Mouse (Mus musculus) forebrain, embryonic 13.5 days (tissue): ENCODE results near the gene Itgae. TPM values are rescaled to one million over a fixed set of nuclear protein-coding genes. Genes with fewer than 3 reads are reported as not detected.

Experiments
- ATAC-seq: fragments of 200-750 bp; cut with Nextera tagmentation; 2 replicates; pipeline ENCODE4 v1.8.0; 2017
- H3K27ac ChIP-seq: fragments of 300-500 bp; sonication (generic); 2 replicates; pipeline ENCODE4 v1.5.1; 2015; ENCODE audit warnings: inconsistent platforms, mild to moderate bottlenecking, moderate library complexity
- H3K27me3 ChIP-seq: fragments of 300-500 bp; sonication (generic); 2 replicates; pipeline ENCODE4 v1.6.1; 2015; ENCODE audit warnings: mild to moderate bottlenecking, inconsistent platforms
- H3K36me3 ChIP-seq: fragments of 300-500 bp; sonication (generic); 2 replicates; pipeline ENCODE4 v1.6.1; 2015; ENCODE audit warnings: mild to moderate bottlenecking, inconsistent platforms; ENCODE audit not compliant: poor library complexity, severe bottlenecking
- H3K4me1 ChIP-seq: fragments of 300-500 bp; sonication (generic); 2 replicates; pipeline ENCODE4 v1.6.1; 2015; ENCODE audit warnings: inconsistent platforms
- H3K4me2 ChIP-seq: fragments of 300-500 bp; sonication (generic); 2 replicates; pipeline ENCODE4 v1.6.1; 2015; ENCODE audit warnings: inconsistent platforms, mild to moderate bottlenecking, moderate library complexity
- H3K4me3 ChIP-seq: fragments of 300-500 bp; sonication (generic); 2 replicates; pipeline ENCODE4 v1.5.1; 2015; ENCODE audit warnings: mild to moderate bottlenecking, inconsistent platforms
- H3K9ac ChIP-seq: fragments of 300-500 bp; sonication (generic); 2 replicates; pipeline ENCODE4 v1.6.1; 2015; ENCODE audit warnings: mild to moderate bottlenecking, inconsistent platforms
- H3K9me3 ChIP-seq: fragments of 300-500 bp; sonication (generic); replicated peaks from 2 replicates; pipeline ENCODE4 v1.6.1; 2016; ENCODE audit warnings: inconsistent platforms
- WGBS: fragments of 180-500 bp; shearing (Covaris S2); methylation state at CpG from one replicate; pipeline ENCODE4 v1.1.7; 2015; 5-methylcytosine and 5-hydroxymethylcytosine counted together
- polyA plus RNA-seq: library from polyadenylated mRNA; unstranded; fragments of >200 nt; fragmentation: Nextera tagmentation; extraction: Ambion mirVana; gene quantifications from 2 replicates; pipeline ENCODE4 v1.2.1, GENCODE M21; 2015

The Itgae gene
- polyA plus RNA-seq, 1 experiment from 2014 or later = 0.27 TPM

GRCm38 (mm10) chr11:73134222-73134621 lies 43.8 kb downstream of the Itgae start:
- Histone ChIP-seq H3K4me1 (peaks cover 38% of the 10 kb centered on the region), H3K36me3 (peaks cover 43% of the 10 kb centered on the region), H3K4me3 (0 out of 2 replicates have a peak overlapping the region, but pooled peaks have one; percentile 4), H3K9ac (no peak overlapping the region), H3K4me2 (peak overlapping the region; percentile 36), H3K27me3 (no peaks in the 10 kb centered on the region), H3K9me3 (no peaks in the 10 kb centered on the region), H3K27ac (no peak overlapping the region)
- ATAC-seq = no peak
- 93% methylated on average over 5 of the region's 5 CpGs for WGBS

GRCm38 (mm10) chr11:73136587-73136986 lies 46.2 kb downstream of the Itgae start:
- Histone ChIP-seq H3K4me3 (peak overlapping the region; percentile 82), H3K27me3 (no peaks in the 10 kb centered on the region), H3K4me1 (peaks cover 38% of the 10 kb centered on the region), H3K9ac (peak overlapping the region; percentile 81; the same call in 1 of the 2 replicates), H3K9me3 (no peaks in the 10 kb centered on the region), H3K36me3 (peaks cover 32% of the 10 kb centered on the region), H3K4me2 (peak overlapping the region; percentile 78), H3K27ac (no peak overlapping the region)
- no peak for ATAC-seq
- 89% methylated on average over 6 of the region's 6 CpGs for WGBS

DNA sequence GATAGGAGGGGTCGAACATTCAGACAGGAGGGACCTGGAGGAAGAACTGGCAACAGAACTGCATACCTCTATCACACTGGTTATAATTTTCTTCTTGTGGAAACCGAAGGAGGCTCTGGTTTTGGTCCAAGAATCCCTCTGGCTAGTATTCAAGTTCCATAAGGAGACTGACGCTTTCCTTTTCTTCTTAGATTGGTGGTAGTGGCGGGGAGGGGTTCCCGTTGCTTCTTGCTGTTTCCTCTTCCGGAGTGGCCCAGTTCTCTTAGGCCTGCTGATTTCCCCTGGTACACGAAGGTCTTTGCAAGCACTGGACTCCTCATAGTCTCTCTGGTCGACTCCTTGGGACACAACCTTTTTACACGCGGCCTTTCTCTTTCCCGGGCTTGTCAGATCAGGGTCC lies 46.7 kb downstream of the Itgae start:
- 39% methylated on average over 11 of the region's 11 CpGs for WGBS
- H3K4me1 ChIP-seq = peaks cover 38% of the 10 kb centered on the region
- peak overlapping the region; percentile 82 for H3K4me3 ChIP-seq

DNA sequence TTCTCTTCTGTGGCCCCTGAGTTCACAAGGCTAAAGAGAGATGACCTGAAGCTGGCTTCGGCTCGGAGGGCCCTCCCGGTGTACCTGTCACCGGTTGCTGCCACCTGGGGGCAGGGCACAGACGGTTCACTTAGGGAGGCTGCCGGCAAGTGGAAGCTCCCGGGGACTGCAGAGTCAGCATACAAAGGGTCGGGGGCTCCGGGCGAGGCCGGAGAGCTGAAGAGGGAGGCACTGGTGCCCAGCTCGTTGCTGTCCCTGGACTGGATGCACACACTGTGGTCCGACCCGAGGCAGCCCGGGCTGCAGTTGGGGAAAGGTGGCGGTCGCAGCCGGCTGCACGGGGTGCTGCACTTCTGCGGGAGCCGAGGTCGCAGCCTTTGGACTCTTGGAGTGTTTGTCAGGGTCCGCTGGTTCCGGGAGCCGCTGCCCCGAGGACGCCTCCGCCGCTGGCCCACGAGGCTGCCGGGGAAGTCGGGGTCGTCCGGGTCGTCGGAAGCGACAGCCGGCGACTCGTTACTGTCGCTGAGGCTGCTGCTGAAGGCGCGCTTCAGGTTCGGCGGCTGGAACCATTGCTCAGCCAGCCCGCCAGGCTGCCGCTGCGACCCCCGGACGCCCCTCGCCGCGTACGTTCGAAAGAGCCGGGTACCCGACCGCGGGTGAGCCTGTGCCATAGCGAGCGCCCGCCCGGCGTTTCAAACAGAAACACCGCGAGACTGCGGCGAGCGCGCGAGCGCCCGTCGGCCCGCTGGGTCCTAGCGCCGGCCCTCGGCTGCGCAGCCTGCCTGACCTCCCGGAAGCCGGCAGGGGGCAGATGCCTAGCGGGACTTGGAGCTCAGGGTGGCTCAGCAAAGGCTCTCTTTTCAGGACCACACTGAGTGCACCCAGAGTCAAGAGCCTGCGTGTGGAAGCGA lies 47.5 kb downstream of the Itgae start, which contains the start of gene Haspin:
TSS of gene Haspin (minus strand) at position 704 of the 911 bp plus-strand sequence.
- peak within 1 kb of the TSS; percentile 78 for H3K4me2 ChIP-seq
- H3K36me3 ChIP-seq = peaks cover 23% of the 10 kb centered on the region
- peaks cover 38% of the 10 kb centered on the region for H3K4me1 ChIP-seq
- H3K9me3 ChIP-seq = no peaks in the 10 kb centered on the region
- ATAC-seq = peak; percentile 97
- WGBS = under 1% methylated on average over 65 of the region's 84 CpGs
- peak within 1 kb of the TSS; percentile 82 for H3K4me3 ChIP-seq
- H3K27me3 ChIP-seq = no peaks in the 10 kb centered on the region
- peak within 1 kb of the TSS; percentile 81 for H3K9ac ChIP-seq
- no peak within 1 kb of the TSS for H3K27ac ChIP-seq

More for the DNA sequence above, 46.7 kb downstream of the Itgae start:
- peak overlapping the region; percentile 81 for H3K9ac ChIP-seq
- no peak overlapping the region for H3K27ac ChIP-seq
- H3K36me3 ChIP-seq = peaks cover 30% of the 10 kb centered on the region
- H3K27me3 ChIP-seq = no peaks in the 10 kb centered on the region
- no peaks in the 10 kb centered on the region for H3K9me3 ChIP-seq
- peak overlapping the region; percentile 78 for H3K4me2 ChIP-seq
- ATAC-seq = no peak

- no peak overlapping the region for H3K9ac ChIP-seq
- H3K9me3 ChIP-seq = no peaks in the 10 kb centered on the region
- H3K4me2 ChIP-seq = no peak overlapping the region
- WGBS = 78% methylated on average over 1 of the region's 1 CpGs
- H3K27ac ChIP-seq = no peak overlapping the region
- 0 out of 2 replicates have a peak, but pooled peaks cover 2% of the 10 kb centered on the region for H3K27me3 ChIP-seq
- H3K36me3 ChIP-seq = no peaks in the 10 kb centered on the region
- H3K4me3 ChIP-seq = no peak overlapping the region
- H3K4me1 ChIP-seq = no peaks in the 10 kb centered on the region
- ATAC-seq = no peak
Measured at GRCm38 (mm10) chr11:73144261-73144681, 53.9 kb downstream of the Itgae start.

DNA sequence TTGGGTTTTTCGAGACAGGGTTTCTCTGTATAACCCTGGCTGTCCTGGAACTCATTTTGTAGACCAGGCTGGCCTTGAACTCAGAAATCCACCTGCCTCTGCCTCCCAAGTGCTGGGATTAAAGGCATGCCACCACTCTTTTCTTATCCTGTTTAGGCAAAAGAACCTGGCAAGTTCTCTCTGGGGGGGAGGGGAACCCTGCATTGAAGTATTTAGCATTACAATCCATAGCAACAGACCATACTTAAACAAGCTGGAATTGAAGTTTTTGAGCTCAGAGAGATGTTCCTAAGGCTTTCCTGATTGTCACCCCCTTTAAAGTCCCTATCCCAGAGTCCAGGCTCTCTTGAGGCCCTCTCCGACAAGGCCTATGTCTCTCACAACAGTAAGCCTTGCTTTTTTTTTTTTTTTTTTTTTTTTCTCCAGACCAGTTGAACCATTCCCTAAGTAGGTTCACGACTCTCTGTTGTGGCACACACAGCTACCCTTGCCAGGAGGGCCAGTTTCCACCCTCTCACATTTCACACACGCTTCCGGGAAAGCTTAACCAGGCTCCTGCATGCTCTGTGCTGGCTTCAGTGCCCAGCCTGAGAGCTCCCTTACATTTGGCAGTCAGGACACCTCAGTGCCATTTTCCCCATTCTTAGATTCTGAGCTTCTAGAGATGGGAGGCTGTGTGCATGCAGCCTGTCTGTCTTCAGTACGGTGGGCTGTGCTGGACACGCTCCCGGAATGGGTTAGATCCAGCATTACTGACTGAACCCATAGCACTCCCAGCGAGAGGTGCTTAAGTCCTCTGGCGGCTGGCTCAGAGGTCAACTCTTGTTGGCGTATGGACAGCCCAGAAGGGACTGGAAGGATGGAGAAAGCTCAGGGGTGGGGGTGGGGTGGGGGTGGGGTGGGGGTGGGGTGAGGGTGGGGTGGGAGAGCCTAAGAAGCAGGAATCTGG lies 55.9 kb downstream of the Itgae start:
- no peaks in the 10 kb centered on the region for H3K9me3 ChIP-seq
- 58% methylated on average over 11 of the region's 11 CpGs for WGBS
- H3K27me3 ChIP-seq = 0 out of 2 replicates have a peak, but pooled peaks cover 2% of the 10 kb centered on the region
- H3K4me3 ChIP-seq = no peak overlapping the region
- H3K9ac ChIP-seq = no peak overlapping the region
- no peaks in the 10 kb centered on the region for H3K4me1 ChIP-seq
- no peaks in the 10 kb centered on the region for H3K36me3 ChIP-seq
- ATAC-seq = no peak
- H3K4me2 ChIP-seq = no peak overlapping the region
- H3K27ac ChIP-seq = no peak overlapping the region

GRCm38 (mm10) chr11:73146975-73147365 lies 56.6 kb downstream of the Itgae start:
- no peak for ATAC-seq
- no peaks in the 10 kb centered on the region for H3K36me3 ChIP-seq
- H3K4me2 ChIP-seq = no peak overlapping the region
- WGBS = 59% methylated on average over 7 of the region's 7 CpGs
- H3K27me3 ChIP-seq = 0 out of 2 replicates have a peak, but pooled peaks cover 2% of the 10 kb centered on the region
- no peak overlapping the region for H3K27ac ChIP-seq
- H3K4me3 ChIP-seq = no peak overlapping the region
- no peaks in the 10 kb centered on the region for H3K4me1 ChIP-seq
- no peak overlapping the region for H3K9ac ChIP-seq
- H3K9me3 ChIP-seq = no peaks in the 10 kb centered on the region

- Histone ChIP-seq H3K4me3 (no peak overlapping the region), H3K27me3 (0 out of 2 replicates have a peak, but pooled peaks cover under 1% of the 10 kb centered on the region), H3K36me3 (no peaks in the 10 kb centered on the region), H3K4me2 (no peak overlapping the region), H3K4me1 (no peaks in the 10 kb centered on the region), H3K27ac (no peak overlapping the region), H3K9ac (no peak overlapping the region), H3K9me3 (no peaks in the 10 kb centered on the region)
- 72% methylated on average over 9 of the region's 9 CpGs for WGBS
- ATAC-seq = no peak
Measured at GRCm38 (mm10) chr11:73148209-73148608, 57.8 kb downstream of the Itgae start.

DNA sequence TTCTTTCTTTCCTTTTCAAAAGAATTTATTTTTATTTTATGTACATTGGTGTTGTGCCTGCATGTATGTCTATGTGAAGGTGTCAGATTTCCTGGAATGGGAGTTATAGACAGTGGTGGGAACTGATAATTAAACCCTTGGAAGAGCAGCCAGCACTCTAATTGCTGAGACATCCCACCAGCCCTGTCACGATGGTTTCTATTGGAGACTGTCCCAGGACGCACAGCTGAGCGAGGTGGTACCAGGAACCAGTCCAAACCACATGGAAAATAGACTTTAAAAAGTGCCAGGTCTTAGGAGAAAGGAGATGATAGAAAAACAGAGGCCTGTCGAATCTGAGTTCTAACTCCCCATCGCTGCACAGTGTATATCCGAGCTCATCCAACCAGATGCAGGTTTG lies 64.7 kb downstream of the Itgae start:
- no peak for ATAC-seq
- Histone ChIP-seq H3K27ac (no peak overlapping the region), H3K4me1 (0 out of 2 replicates have a peak, but pooled peaks cover under 1% of the 10 kb centered on the region), H3K9ac (no peak overlapping the region), H3K4me3 (no peak overlapping the region), H3K27me3 (peaks cover 19% of the 10 kb centered on the region), H3K9me3 (no peaks in the 10 kb centered on the region), H3K4me2 (no peak overlapping the region), H3K36me3 (no peaks in the 10 kb centered on the region)
- WGBS = 75% methylated on average over 6 of the region's 6 CpGs

DNA sequence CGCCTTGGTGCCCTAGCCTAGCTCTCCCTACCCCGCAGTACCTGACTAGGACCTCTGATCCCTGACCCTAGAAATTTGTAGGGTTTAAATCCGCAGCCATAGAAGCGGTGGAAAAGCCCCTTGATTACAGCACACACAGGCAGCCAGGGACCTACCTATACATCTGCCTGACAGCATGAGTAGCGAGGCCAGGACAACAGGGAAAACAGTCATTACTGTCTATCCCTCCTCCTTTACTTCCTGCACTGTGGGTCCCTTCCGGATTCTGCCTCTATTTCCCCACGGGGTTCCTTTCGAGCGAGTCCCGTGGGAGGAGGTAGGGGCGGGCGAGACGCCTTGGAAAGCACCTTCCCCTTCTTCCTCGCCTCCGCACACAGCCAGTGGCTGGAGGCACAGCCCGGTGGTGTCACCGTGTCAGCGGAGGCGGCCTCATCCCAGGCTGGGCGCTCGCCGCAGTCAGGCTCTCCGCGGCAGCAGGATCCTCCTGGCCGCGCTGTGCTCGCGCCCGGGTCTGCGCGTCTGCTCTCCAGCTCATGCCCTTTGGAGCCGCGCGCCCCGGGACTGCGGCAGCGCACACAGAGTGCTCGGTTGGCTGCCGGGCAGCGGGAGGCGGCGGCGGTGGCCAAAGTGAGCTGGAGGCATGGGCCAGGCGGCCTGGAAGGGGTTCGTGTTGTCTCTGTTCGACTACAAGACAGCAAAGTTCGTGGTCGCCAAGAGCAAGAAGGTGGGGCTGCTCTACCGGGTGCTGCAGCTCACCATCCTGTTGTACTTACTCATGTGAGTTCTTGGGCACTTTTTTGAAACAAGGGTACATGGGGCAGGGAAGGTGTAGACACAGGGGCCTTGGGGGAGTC lies 69.8 kb downstream of the Itgae start, which contains the start of gene P2rx5:
TSS of gene P2rx5 (plus strand) at position 465 of the 854 bp plus-strand sequence.
- ATAC-seq = no peak
- WGBS = 3% methylated on average over 49 of the region's 49 CpGs
- H3K9ac ChIP-seq = peak within 1 kb of the TSS; percentile 17

GRCm38 (mm10) chr11:73160811-73161200 lies 70.4 kb downstream of the Itgae start:
- no peak for ATAC-seq
- peaks cover 36% of the 10 kb centered on the region for H3K27me3 ChIP-seq
- no peaks in the 10 kb centered on the region for H3K9me3 ChIP-seq
- peaks cover 9% of the 10 kb centered on the region; the same call in 1 of the 2 replicates for H3K4me1 ChIP-seq
- no peak overlapping the region; the same call in 1 of the 2 replicates for H3K9ac ChIP-seq
- 31% methylated on average over 6 of the region's 6 CpGs for WGBS
- peak overlapping the region; percentile 37 for H3K4me3 ChIP-seq
- H3K4me2 ChIP-seq = peak overlapping the region; percentile 64
- no peaks in the 10 kb centered on the region for H3K36me3 ChIP-seq
- H3K27ac ChIP-seq = no peak overlapping the region

More for the DNA sequence above, 69.8 kb downstream of the Itgae start, which contains the start of gene P2rx5:
- peak within 1 kb of the TSS; percentile 64 for H3K4me2 ChIP-seq
- H3K36me3 ChIP-seq = no peaks in the 10 kb centered on the region
- H3K27me3 ChIP-seq = peaks cover 36% of the 10 kb centered on the region
- H3K9me3 ChIP-seq = no peaks in the 10 kb centered on the region
- H3K4me3 ChIP-seq = peak within 1 kb of the TSS; percentile 37
- peaks cover 9% of the 10 kb centered on the region; the same call in 1 of the 2 replicates for H3K4me1 ChIP-seq
- H3K27ac ChIP-seq = no peak within 1 kb of the TSS
